In genomic region chr7:122307241-122307640, GRCm38 (mm10) we compare ENCODE assay signal across 19 mouse cellular contexts. TPM values are rescaled to one million over a fixed set of nuclear protein-coding genes. Genes with fewer than 3 reads are reported as not detected.
DNase-seq lines count a peak whose midpoint lies in the region; TF ChIP-seq lines count a peak whose summit lies in the region.
"Had no signal": no experiment of that assay in that cellular context is flagged by ENCODE, and none has a peak within 500 bp of the region (broad histone marks: within the 10 kb centered on the region; RNA-seq: fewer than 3 reads in every experiment).

No protein-coding gene starts in this region.

- no peaks in the 10 kb centered on the region for H3K4me1 ChIP-seq in ES-E14 (ENCODE audit: control insufficient read depth in 2 of 2, insufficient read depth in 2 of 2, low read length in 2 of 2, poor library complexity in 1 of 2)
- H3K4me1 ChIP-seq: embryonic facial prominence, embryonic 15.5 days; forebrain, embryonic 10.5 days; forebrain, embryonic 12.5 days had no signal

- DNase-seq in adrenal gland, adult 2 months = peak; percentile 45
- no peak for DNase-seq in adrenal gland, adult 18-20 months (ENCODE audit: low spot score in 2 of 2)
- peak; percentile 15 for DNase-seq in adrenal gland, postnatal 25 days
- no peak for DNase-seq in adrenal gland, adult 8-10 months
- no peak for DNase-seq in ES-E14 (ENCODE audit: low read depth, low spot score)
- DNase-seq: B cell, adult 2 months; cerebellum, adult 11 months; cerebellum, adult 18-20 months; cerebellum, adult 8-10 months; cerebellum, adult 9-11 months; cerebellum, postnatal 14 days; cerebellum, postnatal 36 days; embryo, embryonic 11 days had no signal

- no peaks in the 10 kb centered on the region for H3K9me3 ChIP-seq in ES-E14 (ENCODE audit: control insufficient read depth, insufficient read depth, low read depth, low read length)
- H3K9me3 ChIP-seq: embryonic facial prominence, embryonic 13.5 days; embryonic facial prominence, embryonic 15.5 days; forebrain, embryonic 10.5 days; forebrain, embryonic 12.5 days had no signal

- in situ Hi-C loops in ES-E14 (cut with MboI; ENCODE audit: low sequenced_read_pairs in 2 of 2, unreplicated experiment in 2 of 2) = no loop called here

- H3K4me3 ChIP-seq in ES-E14 (ENCODE audit: insufficient read depth in 1 of 2, low read depth in 1 of 2, low read length in 2 of 2, poor library complexity in 1 of 2, severe bottlenecking in 1 of 2) = no peak overlapping the region
- H3K4me3 ChIP-seq: embryonic facial prominence, embryonic 13.5 days; embryonic facial prominence, embryonic 15.5 days; erythroblast, embryonic 14.5 days; forebrain, embryonic 10.5 days; forebrain, embryonic 12.5 days had no signal

- H3K36me3 ChIP-seq in ES-E14 (ENCODE audit: control insufficient read depth, insufficient read depth, low read length, poor library complexity, severe bottlenecking) = no peaks in the 10 kb centered on the region
- H3K36me3 ChIP-seq: embryonic facial prominence, embryonic 13.5 days; embryonic facial prominence, embryonic 15.5 days; forebrain, embryonic 10.5 days; forebrain, embryonic 12.5 days had no signal

- H3K9ac ChIP-seq in ES-E14 (ENCODE audit: insufficient read depth, low read depth, low read length, poor library complexity, severe bottlenecking) = no peak overlapping the region
- H3K9ac ChIP-seq: embryonic facial prominence, embryonic 13.5 days; embryonic facial prominence, embryonic 15.5 days; forebrain, embryonic 12.5 days had no signal

- H3K27ac ChIP-seq in ES-E14 (ENCODE audit: insufficient read depth, low read depth, low read length, poor library complexity, severe bottlenecking) = 0 out of 2 replicates have a peak overlapping the region, but pooled peaks have one; percentile 19
- H3K27ac ChIP-seq: embryonic facial prominence, embryonic 13.5 days; embryonic facial prominence, embryonic 15.5 days; forebrain, embryonic 10.5 days; forebrain, embryonic 12.5 days had no signal

TF ChIP-seq in ES-E14, 5 proteins besides CTCF, POLR2A, EP300 and RAD21:
- TF ChIP-seq HCFC1 (IDR thresholded peaks at IDR 0.05; ENCODE audit: borderline replicate concordance, insufficient read depth, low read length) (no peak), MAFK (IDR thresholded peaks at IDR 0.05; ENCODE audit: insufficient read depth, low read depth, low read length) (no peak), ZC3H11A (IDR thresholded peaks at IDR 0.05; ENCODE audit: borderline replicate concordance, low read depth, low read length) (no peak), CHD2 (IDR thresholded peaks at IDR 0.05; ENCODE audit: low read depth, low read length) (no peak)

RNA-seq across cellular contexts. Expression of gene Prkcb, which starts 18.7 kb away (rescaled TPM):
- 10 to 100 TPM; 13.2 to 21.3 TPM for total RNA-seq in adrenal gland, adult 2 months (2021)
- 5.0 and 5.1 TPM in 2 replicates for polyA plus RNA-seq in adrenal gland, adult 2 months (2012; rRNA removed)
- 10 to 100 TPM; 12.4 to 18.9 TPM for total RNA-seq in adrenal gland, adult 18-20 months (2021)
- 6.1 and 10.7 TPM in 2 replicates for total RNA-seq in adrenal gland, postnatal 25 days (2021)
- 10 to 100 TPM; 15.1 to 28.3 (median 21.8) TPM for total RNA-seq in adrenal gland, adult 8-10 months (2022)
- total RNA-seq in ES-E14 (2012; rRNA removed) = 6.1 and 10.6 TPM in 2 replicates
- total RNA-seq: MEL had no signal
- polyA plus RNA-seq: erythroblast, embryonic 14.5 days had no signal

Comparison
In these comparisons a context has a peak if more than half of its experiments do, and no peak if none do; other contexts are left out.
1. DNase-seq: peak in adrenal gland, adult 2 months (single experiment) and adrenal gland, postnatal 25 days (single experiment); none in adrenal gland, adult 18-20 months (0 of 2), adrenal gland, adult 8-10 months (single experiment) and ES-E14 (single experiment).